Mouse (Mus musculus) liver, embryonic 14.5 days (tissue): ENCODE results near the gene Olfr1344.

Experiments
- CTCF ChIP-seq: IDR thresholded peaks from 2 replicates; pipeline ENCODE4 v1.5.1; 2016; ENCODE audit warnings: antibody characterized with exemption, low read depth, control low read depth
- EP300 ChIP-seq: IDR thresholded peaks from 2 replicates; pipeline ENCODE4 v1.6.1; 2016; ENCODE audit warnings: antibody characterized with exemption, low read depth

DNA sequence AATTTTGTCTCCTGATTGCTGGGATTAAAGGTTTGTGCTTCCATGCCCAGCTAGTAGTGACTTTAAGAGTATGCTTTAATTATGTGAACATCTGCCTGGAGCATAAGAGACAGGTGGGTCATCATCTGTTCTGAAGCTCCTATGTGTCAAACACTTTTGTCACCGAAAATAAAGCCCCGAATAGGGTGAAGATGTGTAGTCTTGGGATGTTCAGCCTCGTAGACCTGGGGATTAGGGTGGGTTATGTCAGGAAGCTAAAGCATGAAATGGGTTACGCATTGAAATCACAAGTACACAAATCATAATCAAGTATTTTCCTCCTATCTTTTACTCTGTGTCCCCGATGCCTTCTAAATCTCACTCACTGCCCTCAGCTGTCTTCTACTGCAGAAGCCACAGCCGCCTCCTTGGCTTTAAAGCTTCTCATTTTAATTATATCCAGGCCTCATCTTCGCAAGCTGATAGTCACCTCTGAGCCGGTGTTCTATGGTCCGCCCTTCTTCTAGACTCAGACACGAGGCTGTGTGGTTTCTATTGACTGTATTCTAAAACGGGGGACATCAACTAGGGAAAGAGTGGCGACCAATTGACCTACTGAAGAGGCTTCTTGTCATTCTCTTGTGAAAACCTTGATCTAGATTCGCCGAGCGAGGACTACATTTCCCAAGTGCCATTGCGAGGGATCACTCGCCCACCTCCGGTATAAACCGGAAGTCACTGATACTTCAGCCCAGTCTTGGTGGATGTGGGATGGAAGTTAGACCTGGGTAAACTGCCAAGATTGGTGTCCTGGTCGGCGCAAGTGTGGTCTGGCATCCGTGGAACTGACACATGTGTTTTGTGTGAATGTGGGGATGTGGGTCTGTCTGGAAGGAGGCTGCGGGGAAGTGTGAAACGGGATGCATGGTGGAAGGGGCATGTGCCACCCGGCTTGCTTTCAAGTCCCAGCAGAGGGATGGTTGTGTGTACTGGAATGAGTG lies 40.2 kb upstream of the Olfr1344 start, which contains the start of gene Smim17:
- TF ChIP-seq EP300 (no peak), CTCF (no peak)
